Mouse (Mus musculus) megakaryocyte, adult 5-6 weeks (primary cell): ENCODE results near the gene Cyb5r2. TPM values are rescaled to one million over a fixed set of nuclear protein-coding genes. Genes with fewer than 3 reads are reported as not detected.

Experiments
- ATAC-seq: 2 replicates; pipeline ENCODE4 v1.8.0; 2016; ENCODE audit warnings: mild to moderate bottlenecking, inconsistent platforms; ENCODE audit not compliant: poor library complexity, severe bottlenecking
- total RNA-seq, 2 experiments: library from RNA; stranded (forward) in 1 of 2; stranded (reverse) in 1 of 2; fragments of 153-499, 151-499 nt in 1 of 2; fragments of 221-1000, 200-1000 nt in 1 of 2; gene quantifications; 2 replicates each; pipeline versions ENCODE4 v1.2.3 to v1.2.4; 2015 to 2017

The Cyb5r2 gene
- total RNA-seq, 2 experiments from 2014 or later = not detected

DNA sequence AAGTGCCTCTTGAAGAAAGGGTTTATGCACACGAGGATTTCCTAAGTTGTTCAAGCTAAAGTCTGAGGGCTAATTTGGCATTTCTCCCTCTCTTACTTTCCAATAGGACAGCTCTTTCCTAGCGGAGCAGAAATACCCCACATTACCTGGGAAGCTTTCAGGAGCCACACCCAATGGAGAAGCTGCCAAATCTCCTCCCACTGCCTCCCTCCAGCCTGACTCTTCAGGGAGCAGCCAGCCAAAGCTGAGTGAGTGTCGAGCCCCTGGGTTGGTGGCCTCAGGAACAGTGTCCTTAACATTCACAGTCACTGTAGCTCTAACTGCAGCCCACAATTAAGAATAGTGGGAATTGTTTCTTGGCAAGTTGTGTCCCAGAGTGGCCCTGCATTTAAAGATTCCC, 30.3 kb downstream of the Cyb5r2 start:
- ATAC-seq = no peak

DNA sequence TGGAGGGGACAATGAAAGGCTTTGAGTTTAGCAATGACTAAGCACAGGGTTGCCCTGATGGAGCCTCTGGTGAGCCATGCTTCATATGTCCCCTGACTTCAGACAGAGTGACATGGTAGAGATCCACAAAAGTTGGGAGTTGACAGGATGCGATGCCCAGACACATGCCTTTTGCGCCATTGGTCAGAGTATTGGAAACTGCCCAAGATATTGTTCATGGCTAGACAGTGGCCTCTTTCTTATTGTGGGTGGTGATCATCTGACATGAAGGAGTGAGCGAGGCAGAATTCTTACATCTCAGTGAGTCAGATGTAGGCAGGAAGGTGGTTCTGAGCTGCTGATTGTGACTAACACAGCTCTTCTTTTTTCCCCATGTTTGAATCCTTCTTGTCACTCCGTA, 35.3 kb downstream of the Cyb5r2 start:
- no peak for ATAC-seq

DNA sequence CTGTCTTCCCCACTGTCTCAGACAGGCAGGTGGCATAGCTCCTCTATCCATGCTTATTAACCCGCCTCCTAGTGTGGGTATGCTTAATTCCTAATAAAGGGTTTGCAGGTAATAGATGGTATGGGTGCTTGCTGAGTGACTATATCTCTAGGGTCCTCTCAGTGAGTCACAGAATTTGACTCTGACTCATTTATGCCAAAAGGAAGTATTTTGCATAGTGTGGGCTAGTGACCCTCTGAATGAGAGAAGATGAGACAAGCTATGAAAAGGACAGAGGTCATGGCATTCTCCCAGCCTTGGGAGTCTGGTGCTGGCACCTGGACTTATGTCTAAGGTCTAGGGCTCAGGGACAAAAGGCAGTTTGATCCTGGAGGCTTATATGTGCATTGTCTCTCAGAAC, 37.1 kb downstream of the Cyb5r2 start:
- ATAC-seq = no peak

DNA sequence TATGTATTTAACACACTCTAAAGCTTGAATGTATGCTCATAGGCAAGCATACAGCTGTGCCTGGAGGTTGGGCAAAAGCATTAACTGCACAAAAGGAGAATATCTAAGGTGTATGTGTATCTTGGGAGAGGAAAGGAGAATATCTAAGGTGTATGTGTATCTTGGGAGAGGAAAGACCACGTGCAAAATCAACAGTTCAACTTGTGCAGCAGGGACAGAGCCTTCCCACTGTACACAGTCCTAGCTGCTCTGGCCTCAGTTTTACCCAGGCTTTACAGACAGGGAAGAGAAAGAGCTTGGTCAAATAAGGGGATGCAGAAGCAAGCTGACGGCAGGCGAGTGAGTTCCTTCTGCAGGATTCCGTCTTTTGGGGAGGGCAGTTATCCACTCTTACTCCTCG, 43.8 kb downstream of the Cyb5r2 start:
- ATAC-seq = no peak

DNA sequence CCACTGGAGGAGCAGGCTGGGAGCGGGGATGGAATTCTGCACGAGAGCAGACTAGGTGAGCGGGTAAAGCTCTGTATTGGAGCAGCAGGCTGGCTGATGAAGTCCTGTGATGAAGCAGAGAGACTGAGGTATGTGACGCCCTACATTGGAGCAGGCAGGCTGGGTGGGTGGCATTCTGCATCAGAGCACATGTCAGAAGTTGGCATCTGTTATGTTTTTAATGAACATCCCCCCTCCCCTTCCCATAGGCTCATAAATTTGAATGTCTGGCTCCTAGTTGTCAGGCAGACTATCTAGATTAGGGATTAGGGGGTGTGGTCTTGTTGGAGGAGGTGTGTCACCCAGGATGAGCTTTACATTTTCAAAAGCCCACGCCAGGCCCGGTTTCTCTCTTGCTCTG, 45.1 kb downstream of the Cyb5r2 start:
- no peak for ATAC-seq

DNA sequence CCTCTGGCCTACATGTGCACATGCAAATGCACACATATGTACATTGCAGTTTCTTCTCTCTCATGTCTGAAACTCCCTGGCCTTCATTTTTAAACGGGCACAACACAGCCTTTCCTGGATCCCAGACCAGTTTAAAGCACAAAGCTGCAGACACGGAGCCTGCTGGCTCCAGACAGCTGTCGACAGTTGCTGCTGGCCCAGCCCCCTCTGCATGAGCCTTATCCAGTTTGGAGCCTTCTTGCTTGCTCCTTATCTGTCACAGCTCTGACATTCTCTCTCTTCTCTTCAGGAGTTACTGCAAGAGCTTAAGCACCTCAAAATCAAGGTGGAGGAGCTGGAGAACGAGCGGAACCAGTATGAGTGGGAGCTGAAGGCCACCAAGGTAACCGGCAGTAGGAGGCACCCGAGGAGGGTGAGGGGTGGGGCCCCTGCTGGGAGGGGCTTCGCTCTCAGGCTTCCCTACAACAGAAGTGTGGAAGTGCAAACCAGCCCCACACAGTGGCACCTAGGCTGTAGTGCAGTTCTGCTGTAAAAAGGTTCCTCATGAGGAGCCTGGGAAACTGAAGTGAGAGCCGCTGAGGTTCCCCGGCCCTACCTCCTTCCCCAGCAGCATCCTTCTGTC, 49.2 kb downstream of the Cyb5r2 start:
- ATAC-seq = peak; percentile 79

DNA sequence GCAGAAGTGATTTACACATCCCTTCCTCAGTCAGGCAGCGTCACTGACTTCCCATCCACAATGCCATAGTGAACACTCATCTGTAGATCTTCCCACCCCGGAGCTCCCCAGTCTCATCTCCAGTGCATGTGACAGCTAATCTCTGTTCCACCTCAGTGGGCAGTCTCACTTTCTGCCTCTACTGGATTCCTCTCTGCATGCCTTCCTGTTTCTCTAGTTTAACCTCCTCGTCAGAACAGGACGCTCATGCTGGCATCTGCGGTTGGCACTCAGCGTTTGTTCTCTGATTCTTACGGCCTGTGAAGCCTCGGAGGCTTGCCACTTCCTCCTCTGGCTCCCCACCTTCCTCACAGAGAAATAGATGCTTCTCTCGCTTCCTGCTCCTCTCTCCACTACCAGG, 50.2 kb downstream of the Cyb5r2 start:
- ATAC-seq = peak; percentile 87

DNA sequence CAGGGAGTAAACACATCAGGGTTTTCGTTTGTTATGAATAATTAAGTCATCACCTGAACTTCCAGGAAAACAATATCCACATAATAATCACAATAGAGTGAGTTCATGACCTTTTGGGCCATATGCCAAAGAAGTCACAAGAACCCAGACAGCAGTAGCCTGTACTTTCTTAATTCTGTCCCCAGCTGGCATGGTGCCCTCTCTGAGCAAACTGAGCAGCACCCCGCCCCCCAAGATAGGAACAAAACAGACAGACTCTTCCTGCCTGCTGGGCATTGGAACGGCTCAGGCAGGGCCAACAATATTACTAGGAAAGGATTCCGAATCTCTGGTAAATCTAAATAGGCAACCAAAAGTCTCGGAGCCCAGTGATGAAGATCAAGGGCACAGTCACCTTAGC, 51.9 kb downstream of the Cyb5r2 start:
- ATAC-seq = no peak

DNA sequence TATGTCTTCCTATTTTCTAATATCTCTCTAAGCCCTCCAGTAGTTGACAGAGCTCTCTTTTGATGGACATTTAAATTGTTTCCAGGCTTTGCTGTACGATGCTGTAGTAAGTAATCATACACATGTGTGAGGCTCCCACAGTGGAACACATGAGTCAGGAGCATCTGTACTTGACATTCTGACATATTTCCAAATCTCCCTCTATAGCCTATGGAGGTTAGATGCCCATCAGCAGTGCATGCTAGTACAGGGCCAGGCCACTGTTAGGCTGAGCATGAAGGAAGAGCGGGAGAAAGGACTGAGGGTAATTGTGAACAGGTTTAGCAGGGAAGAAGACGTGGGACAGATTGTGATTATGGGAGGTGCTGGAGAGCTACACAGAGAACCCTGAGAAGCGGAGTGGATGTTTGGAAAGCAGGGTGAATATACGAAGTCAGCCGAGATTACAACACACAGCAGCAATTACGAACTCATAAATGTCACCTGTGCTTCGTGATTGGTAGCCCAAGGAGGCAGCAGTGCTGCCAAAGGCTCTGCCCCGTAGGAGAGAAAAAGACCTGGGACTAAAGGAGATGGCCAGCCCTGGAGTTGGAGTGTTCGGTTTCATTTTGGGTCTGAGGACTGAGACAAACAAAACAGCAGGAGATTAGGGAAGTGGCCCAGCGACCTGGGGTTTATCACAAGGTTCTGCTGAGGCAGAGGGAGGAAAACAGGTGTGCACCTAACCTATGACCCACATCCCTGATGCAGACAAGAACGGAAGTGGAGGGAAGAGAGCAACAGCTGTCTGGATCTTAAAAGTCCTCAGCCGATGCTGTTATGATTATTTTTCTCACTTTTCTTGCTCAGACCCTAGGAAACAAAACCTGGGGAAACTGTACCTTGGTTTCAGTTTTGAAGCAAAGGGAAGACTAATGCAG, 55.1 kb downstream of the Cyb5r2 start:
- ATAC-seq = no peak

DNA sequence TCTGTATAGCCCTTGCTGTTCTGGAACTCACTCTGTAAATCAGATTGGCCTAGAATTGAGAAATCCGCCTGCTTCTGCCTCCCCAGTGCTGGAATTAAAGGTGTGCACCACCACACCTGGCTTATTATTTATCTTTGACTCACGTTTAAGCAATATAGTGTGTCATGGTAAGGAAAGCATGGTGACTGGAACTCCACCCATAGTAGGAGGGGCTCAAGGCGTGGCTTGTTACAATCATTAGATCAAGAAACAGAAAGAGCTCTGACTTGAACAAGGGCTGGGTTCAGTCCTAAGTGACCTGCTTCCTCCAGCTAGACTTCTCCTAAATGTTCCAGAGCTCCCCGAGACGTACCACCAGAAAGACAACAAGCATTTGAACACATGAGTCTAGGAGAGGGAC, 57.2 kb downstream of the Cyb5r2 start:
- ATAC-seq = no peak

DNA sequence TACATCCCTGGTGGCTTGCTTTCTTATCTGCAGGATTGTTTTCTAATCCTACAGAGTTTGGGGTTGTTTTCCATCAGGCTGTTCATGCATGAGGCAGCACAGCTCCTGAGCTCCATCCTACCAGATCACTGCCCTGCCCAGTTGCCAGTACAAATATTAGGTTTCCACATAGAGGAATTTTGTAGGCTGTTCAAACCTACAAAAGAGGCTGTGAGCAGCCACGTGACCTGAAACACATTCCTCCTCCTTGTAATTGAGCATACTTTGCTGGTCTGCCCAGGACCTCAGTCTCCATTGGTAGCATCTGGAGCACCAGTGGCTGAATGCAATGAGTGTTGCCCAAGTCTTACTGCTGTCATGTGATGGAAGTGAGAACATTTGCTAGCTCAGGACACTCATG, 57.9 kb downstream of the Cyb5r2 start:
- no peak for ATAC-seq

Other genes with a start within 250 kb of the Cyb5r2 start
- gene Olfml1, start 190.6 kb downstream of the Cyb5r2 start, total RNA-seq (2015) = not detected in 2 replicates
- not detected in 2 replicates for gene Olfml1, start 190.6 kb downstream of the Cyb5r2 start, total RNA-seq (2017)
- 9.3 and 11.2 TPM in 2 replicates for gene Ppfibp2, start 162.8 kb downstream of the Cyb5r2 start, total RNA-seq (2015)
- 12.1 and 14.9 TPM in 2 replicates for gene Ppfibp2, start 162.8 kb downstream of the Cyb5r2 start, total RNA-seq (2017)
- gene 5330417H12Rik, start 132.9 kb downstream of the Cyb5r2 start, total RNA-seq (2015) = not detected in 2 replicates
- not detected in 2 replicates for gene 5330417H12Rik, start 132.9 kb downstream of the Cyb5r2 start, total RNA-seq (2017)
- not detected in 2 replicates for gene Ovch2, start 43.2 kb upstream of the Cyb5r2 start, total RNA-seq (2015)
- not detected in 2 replicates for gene Ovch2, start 43.2 kb upstream of the Cyb5r2 start, total RNA-seq (2017)
- gene Olfr467, start 54.2 kb upstream of the Cyb5r2 start, total RNA-seq (2015) = not detected in 2 replicates
- not detected in 2 replicates for gene Olfr467, start 54.2 kb upstream of the Cyb5r2 start, total RNA-seq (2017)
- gene Olfr469, start 67.5 kb upstream of the Cyb5r2 start, total RNA-seq (2015) = not detected in 2 replicates
- gene Olfr469, start 67.5 kb upstream of the Cyb5r2 start, total RNA-seq (2017) = not detected in 2 replicates
- not detected in 2 replicates for gene Olfr470, start 89.5 kb upstream of the Cyb5r2 start, total RNA-seq (2015)
- not detected in 2 replicates for gene Olfr470, start 89.5 kb upstream of the Cyb5r2 start, total RNA-seq (2017)
- gene Olfr472, start 139.9 kb upstream of the Cyb5r2 start, total RNA-seq (2015) = not detected in 2 replicates
- not detected in 2 replicates for gene Olfr472, start 139.9 kb upstream of the Cyb5r2 start, total RNA-seq (2017)
- not detected in 2 replicates for gene Olfr473, start 172.4 kb upstream of the Cyb5r2 start, total RNA-seq (2015)
- gene Olfr473, start 172.4 kb upstream of the Cyb5r2 start, total RNA-seq (2017) = not detected in 2 replicates
- gene Olfr474, start 196.6 kb upstream of the Cyb5r2 start, total RNA-seq (2015) = not detected in 2 replicates
- gene Olfr474, start 196.6 kb upstream of the Cyb5r2 start, total RNA-seq (2017) = not detected in 2 replicates
- gene Olfr476, start 206.8 kb upstream of the Cyb5r2 start, total RNA-seq (2015) = not detected in 2 replicates
- gene Olfr476, start 206.8 kb upstream of the Cyb5r2 start, total RNA-seq (2017) = not detected in 2 replicates
- gene Olfr477, start 228.7 kb upstream of the Cyb5r2 start, total RNA-seq (2015) = not detected in 2 replicates
- gene Olfr477, start 228.7 kb upstream of the Cyb5r2 start, total RNA-seq (2017) = not detected in 2 replicates